Mouse (Mus musculus) spleen, adult 12 weeks (tissue): ENCODE measurements around the gene Dcaf17.
A peak's percentile ranks its signal among the peaks of the same experiment; 100 is the strongest.

Experiments
- DNase-seq: peaks from one replicate; pipeline ENCODE4 v3.0.0; 2022; ENCODE audit warnings: low spot score

Dcaf17 gene

DNA sequence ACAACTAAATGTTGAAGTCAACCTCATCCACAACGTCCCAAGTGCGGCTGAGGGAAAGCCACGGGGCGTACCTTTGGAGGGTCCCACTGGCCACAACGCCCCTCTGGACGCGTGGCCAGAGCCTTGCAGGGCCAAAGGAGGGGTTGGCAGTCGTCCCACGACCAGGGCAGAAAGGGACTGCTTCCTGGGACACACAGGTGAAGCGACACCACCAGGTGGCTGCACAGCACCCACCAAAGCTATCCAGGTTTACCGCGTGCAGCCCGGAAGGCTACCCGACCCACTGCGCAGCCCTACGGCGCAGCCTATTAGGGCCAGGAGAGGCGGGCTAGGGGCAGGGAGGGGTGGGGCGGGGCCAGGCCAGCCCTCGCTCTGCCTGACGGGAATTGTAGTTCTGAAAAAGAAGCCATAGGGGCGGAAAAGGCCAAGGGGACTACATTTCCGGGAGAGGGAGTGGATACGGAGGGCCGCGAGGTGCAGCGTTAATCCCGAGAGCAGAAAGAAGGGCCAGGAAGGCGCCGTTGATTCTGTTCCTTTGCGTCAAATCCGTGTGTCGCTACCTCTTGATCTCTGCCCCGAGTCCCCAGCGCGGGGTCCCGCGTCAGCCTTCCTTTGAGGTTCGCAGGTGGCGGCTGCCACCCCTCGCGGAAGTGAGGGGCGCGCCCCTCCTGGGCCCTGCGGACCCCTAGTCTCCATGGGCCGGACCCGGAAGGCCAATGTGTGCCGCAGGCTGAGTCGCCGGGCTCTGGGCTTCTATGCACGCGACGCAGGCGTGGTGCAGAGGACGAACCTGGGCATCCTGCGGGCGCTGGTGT lies at the start of gene Dcaf17, which contains the start of gene Mettl8:
Dcaf17 (plus strand) TSS at position 29 of the 815 bp plus-strand sequence.
Mettl8 (minus strand) TSS at position 284 of the 815 bp plus-strand sequence.
- DNase-seq: peak; percentile 86

DNA sequence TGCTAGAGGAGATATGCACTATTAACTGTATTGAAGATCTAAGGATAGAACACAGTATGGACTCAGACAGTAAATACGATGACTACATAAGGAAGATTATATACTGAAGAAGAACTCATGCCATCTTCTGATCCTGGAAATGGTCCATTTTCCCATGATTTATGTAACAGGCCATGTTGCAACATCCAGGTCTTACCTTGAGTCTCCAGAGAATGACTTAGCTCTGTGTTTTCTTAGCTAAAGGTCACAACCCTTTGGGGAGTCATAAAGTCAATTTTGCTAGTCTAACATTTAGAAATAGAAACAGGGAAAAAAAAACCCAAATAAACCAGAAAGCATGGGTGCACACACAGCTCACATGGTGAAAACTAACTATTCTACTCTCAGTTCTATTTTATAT lies 43.3 kb upstream of the Dcaf17 start:
- no peak for DNase-seq

DNA sequence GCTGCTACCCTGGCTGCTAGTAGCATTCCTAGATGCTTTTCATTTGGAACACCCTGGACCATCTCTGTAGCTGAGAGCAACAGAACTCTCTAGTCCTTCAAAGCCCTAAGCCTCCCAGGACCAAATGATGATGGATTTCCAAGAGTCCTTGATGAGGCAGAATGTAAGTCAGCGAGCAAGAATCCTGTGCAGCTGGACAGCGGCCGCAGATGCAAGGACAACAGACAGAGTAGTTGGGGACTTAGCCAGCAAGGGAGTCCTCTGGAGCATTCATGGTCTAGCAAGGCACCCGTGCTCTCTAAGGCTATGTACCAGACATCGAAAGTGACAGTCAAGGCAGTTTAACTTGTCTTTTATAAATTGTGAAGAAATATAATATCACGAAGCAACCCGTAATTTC lies 41.6 kb upstream of the Dcaf17 start:
- no peak for DNase-seq

DNA sequence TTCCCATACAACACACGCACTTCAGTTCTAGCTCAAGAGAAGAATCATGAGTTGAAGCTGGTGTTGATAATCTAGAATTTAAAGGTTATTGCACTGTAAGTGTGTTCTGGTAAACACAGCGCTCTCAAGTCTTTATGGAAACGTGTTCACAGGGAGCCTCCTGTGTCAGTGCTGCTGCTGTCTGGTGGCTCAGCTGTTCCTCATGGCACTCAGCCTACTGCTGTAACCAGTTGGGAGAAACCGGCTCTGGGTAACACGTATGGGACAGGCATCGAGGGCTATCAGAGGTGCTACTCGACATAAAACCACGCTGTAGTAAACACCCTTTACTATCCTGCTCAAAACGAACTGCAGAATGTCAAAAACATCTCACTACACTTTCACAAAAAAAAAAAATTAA lies 35.9 kb upstream of the Dcaf17 start:
- no peak for DNase-seq

DNA sequence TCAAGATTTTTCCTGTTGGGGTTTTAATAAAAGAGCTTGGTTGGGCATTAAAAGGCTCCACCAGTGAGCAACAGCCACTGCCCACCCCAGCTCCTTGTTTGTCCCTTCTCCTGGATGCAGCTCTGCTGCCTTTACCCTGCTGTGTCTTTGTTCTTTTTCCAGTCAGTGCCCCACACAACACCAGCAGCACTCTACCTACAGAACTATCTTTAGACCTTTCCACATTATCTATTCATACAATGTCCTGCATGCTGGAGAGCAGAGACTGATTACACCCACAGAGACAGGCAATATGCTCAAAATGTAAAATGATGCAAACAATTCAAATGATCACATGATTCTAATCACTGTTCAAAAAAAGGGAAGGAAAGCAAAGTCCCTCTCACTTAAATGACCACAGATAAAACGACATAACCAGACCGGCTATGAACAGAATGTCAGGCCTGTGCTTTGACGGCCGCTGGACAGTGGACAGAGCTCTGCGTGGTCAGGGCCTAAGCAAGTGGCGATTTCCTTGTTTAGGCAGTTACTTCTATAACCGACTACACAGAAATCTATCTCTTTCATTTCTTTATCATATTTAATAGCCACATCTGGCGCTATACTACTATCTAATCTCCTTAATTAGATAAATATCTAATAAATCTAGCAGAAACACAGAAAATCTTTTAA lies 35.3 kb upstream of the Dcaf17 start:
- no peak for DNase-seq

DNA sequence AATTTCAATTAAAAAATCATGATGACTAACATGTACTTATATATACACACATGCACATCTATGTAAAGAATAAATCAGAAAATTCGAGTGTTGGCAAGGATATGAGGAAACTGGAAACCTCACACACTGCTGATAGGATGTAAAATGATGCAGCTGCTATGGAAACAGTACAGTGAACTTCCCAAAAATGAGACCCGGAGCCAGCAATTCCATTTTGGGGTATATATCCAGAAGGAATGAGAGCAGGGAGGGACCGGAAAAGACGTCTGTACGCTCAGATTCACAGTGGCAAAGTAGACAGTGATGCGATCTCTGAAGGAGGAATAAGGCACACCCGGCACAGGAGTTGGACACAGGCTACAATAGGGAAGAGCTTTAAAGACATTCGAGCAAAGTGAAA lies 34.5 kb upstream of the Dcaf17 start:
- DNase-seq: no peak

DNA sequence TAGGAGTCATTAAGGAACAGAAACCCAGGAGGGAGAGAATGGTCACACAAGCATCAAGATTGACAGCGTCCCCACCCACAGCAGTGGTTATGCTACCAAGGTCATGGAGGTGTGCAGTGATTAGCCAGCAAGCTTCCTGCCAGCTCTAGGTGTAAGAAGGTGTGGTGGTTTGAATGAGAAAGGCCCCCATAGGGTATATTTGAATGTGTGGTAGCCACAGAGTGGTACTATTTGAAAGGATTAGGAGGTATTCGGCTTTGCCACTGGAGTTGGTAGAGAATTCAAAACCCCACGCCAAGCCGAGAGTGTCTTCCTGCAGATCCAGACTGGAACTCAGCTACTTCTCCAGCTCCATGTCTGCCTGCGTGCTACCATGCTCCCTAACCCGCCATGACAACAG lies 32.1 kb upstream of the Dcaf17 start:
- DNase-seq: no peak

DNA sequence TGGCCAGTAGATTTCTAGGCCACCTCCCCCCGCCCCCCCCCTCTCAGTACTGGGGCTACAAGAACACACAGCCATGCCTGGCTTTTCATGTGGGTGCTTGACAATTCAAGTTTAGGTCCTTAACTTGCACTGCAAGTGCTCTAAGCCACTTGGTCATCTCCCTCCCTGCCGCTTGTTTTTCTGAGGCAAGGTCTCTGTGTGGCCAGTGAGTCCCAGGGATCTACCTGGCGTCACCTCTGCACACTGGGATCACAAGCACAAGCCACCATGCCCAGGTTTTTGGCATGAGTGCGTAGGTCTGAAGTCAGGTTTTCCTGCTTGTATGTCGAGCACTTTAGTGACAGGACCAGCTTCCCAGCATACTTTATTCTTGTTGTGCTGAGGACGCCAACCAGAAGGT lies 31.1 kb upstream of the Dcaf17 start:
- no peak for DNase-seq

DNA sequence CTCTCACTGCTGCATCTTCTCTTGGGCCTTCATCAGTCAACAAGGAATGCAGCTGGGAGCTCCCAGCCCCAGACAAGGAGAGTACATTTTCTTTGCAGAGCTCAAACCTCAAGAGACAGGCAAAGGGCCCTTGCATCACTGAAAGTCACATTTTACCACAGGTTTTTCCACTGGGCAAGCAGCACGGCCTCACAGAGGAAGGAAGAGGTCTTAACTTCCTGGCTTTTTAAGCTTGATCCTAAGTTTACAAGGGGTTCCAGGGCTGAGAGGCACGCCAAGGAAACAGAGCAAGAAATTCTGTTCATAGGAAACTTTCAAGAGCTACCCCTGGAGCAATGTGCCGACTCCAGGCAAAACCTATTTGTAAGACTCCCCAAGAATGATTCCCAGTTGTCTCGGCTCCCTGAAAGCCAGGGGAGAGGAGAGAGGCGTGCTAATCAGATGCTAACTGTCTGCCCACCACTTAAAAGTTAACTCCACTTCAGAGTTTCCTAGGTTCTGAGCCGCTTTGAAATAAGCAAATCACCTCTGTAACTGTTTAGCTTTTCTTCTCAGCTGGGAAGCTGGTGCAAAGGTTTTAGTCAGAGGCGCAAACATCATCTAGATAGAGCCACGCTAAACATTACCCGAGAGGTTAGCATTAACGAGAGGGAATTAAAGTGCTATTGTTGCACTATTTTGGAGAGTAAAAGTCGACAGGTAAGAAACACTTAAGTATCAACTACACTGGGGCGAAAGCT lies 29.4 kb upstream of the Dcaf17 start:
- no peak for DNase-seq

DNA sequence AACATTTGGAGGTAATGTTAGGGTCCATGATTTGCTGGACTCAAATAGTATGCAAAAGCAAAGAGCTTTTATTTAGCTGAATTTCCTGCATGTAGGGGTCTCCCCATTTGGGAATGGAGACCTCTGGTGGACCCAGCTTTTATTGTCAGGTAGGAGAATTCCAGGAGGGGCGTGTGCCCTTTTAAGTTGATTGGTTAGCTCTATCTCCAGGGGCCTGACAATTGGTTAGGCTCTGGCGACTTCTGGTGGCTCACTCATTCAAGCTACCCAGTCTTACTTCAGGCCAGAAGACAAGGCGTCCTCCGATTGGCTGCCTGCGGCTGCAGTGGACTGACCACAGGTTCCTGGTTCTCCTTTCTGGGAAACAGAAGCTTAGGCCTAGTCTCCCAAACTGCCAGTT lies 28.3 kb upstream of the Dcaf17 start:
- no peak for DNase-seq

DNA sequence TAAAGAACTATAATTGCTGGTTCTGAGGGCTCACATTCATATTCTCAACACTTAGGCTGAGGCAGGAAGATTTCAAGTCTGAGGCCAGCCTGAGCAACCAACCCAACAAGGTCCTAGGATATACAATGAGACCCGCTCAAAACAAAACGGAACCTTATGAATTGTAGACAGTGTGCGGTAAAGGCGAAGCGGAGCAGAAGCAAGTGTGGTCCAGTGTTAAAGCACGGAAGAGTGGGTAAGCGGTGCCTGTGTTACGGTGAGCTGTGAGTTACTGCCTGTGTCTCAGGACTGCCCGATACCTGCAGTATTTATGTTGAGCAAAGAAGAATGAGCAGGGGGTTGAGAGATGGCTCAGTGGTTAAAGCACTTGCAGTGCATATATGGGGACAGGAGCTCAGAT lies 27.5 kb upstream of the Dcaf17 start:
- no peak for DNase-seq

DNA sequence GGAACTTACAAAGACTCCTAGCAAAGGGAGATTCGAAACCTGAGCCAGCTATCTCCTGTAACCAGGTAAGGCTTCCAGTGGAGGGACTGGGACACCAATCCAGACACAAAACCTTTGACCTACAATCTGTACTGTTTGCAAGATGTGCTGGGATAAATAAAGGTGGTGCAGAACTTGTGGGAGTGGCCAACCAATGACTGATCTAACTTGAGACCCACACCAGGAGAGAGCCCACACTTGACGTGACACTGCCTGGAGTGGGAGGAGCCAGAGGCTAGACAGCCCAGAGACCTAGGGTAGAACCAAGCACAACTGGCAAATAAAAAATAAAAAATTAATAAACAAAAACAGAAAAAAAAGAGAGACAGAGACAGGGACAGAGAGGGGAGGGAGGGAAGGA lies 24.5 kb upstream of the Dcaf17 start:
- no peak for DNase-seq

DNA sequence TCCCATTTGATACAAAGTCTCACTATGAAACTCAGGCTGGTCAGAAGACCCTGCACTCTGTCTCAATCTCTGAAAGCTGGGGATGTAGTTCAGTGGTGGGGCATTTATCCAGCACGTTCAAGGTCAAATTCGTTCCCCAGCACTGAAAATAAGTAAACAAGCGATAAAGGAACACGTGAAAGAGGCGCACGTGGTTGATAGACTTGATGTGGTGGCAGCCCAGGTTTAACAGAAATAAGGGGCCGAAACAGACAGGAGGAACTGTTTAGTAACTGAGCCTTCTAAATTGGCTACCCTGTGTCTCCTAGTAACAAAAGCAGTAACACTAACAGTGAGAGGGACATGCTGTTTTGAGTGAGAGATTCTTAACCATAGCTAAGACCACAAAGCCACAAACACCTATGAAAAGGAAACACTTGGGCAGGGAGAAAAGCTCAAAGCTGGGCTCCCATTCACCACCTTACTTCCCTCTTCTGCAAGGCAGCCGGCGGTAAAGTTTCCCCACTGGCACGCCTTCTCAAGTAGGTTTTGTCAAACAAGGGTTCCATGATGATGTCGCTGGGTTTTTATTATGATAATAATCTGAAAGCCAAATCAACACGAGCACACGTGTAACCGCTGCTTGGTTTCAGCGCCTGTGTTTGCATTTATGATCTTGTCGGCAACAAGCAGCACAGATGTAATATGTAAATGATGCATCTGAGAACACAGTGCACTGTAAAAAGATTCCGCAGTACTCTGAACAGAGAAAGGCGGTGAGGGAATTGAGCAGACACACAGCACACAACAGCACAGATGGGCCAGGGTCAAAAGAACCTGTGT lies 22.9 kb upstream of the Dcaf17 start:
- peak; percentile 34 for DNase-seq

DNA sequence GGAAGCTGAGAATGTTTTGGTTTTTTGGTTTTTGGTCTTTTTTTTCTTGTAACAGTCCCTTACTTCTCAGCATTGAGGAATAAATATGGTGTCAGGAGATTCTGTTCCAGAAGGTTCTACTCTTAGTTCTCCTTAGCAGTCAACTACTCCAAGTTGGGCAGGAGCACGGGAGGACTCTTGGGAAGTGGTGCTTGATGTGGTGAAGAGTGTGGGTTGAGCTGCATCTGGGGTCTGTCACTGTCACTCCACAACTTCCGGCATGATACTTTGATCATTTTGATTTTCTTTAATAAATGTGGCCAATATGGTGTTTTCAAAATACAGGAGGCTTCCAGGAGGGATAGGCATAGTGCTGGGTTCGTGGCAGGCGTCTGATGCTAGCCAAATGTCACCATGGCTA lies 22.1 kb upstream of the Dcaf17 start:
- no peak for DNase-seq

DNA sequence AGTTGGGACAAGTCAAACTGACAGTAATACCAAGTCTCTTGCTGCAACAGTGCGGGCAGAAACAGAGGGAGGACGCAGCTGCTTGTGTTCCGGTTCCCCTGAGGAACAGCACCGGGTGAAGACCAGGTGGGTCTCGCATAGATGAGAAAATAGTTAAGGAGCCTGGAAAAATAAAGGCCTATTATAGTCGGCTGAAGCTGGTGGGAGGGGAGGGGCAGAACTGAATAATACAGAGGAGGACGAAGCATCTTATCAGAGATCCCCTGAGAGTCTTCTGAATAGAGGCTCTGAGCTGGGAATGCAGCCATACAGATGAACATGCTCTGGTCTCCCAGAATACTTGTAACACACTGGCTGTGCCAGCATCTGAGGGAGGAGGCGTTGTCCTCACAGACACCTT lies 21.1 kb upstream of the Dcaf17 start:
- DNase-seq: no peak

DNA sequence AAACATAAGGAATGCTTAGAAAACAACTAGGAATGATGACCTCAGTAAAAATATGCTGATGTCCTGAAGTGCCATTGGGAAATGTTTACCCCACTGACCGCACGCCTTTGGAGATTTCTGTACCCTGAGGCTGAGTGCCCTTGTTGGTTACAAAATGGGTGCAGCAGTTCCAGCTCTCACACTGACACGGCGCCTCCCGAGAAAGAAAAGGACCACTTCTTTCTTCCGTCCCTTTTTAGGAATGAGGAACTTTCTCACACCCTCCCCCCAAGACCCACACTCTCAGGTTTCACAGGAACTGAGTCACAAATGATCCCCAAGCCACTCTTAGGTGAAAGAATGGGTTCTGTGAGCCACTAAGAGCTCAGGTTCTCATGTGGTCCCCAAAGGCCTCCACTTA lies 17.7 kb upstream of the Dcaf17 start:
- no peak for DNase-seq

DNA sequence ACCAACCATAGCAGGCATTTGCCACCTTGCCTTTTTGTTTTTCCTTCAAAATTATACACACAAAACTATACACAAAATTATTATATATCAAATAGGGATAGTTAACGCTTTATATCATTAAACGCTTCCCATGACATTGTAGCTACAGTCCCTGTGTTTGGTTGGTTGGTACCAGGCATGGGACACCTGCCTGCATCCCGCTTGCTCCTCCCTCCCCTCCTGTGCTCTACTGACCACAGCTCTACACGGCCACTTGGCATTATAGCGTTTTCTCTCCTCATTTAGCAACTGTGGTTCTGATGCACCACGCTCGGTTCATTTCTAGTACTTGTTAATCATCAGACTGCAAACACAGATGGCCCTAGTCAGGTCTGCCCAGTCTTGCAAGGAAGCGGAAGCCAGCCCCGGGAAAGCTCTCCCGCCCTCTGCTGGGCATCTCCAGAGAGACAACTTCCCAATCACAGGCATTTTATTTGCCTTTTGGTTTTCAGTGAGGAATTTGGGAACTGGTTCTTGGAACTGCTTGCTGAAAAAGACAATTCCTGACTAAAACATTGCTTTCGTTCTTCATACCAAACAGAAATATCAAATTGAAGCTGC lies 15.5 kb upstream of the Dcaf17 start:
- peak; percentile 20 for DNase-seq

DNA sequence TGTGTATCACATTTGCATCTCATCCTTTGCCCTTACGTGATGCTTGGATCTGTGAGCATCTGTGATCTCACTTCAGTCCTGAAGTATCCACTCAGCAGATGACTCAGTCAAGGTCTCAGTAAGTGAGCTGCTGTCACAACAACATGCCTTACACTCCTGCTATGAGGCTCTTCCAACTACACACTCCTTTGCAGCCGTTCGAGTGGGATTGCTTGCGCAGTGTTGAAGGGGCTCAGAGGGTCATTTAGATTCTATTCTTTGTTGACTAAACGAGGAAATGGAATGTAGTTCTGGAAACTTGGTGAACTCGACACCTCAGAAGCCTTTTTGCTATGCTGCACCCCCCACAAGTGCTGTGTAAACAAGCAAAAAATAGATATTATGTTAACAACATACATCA lies 9.0 kb upstream of the Dcaf17 start:
- DNase-seq: no peak

DNA sequence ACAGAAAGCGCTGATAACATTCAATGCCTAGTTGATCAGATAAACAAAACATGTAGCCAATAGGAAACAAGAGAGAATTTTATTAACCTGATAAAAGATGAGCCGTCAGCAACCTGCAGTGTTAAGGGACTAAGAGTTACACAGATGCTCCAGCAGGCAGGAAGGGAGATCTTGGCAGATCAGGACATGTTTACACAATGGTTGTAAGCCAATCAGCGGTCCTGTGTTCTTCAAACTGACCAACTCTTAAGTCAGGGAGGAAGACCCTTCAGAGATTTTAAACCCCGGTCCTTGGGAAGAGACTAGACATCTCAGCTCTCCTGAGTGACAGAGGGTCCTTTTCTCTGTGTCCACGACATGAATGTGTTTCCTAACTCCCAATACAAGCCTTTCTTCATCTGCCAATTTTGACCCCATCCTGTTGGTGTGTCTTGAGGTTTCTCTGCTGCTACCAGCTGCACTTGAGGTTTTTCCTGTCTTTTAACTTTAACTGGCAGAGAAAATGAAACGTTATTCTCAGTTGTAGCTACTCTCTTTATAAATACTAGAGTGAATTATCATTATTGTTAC lies 8.3 kb upstream of the Dcaf17 start:
- DNase-seq: no peak

DNA sequence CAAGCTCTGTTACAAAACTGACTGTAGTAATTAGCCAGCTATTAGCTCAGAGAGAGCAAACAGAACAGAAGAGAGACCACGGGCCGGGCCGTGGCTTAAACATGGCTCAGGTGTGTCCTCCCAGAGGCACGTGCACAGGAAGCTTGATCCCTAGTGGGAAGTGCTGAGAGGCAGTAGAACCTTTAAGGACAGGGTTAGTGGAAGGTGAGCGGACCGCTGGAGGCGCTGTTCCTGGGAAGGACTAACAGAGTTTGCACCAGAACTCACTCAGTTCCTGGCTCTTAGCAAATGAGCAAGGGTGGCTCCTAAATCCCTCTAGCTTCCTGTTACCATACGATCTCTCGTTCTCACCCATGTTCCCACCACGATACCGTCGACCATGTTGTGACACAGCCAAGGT lies 6.2 kb upstream of the Dcaf17 start:
- no peak for DNase-seq

DNA sequence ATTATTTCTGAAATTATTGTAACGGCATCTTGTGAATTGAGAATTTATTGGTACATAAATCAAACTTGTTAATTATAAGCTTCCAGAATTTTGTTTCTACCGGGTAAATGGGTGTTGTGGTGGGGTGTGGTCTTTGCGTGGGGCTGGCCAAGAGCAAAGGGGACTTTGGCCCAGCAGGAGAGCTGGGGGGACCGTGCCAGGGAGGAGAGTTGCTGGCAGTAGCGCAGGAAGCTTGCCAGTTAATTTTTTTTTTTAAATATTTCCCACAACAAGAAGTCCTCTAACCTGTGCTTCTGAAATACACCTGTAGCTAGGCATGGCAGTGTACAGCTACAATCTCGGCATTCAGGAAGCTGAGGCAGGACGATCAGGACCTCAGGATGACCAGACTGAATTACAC lies 4.6 kb upstream of the Dcaf17 start:
- DNase-seq: no peak
